Mouse (Mus musculus) C2C12 (cell line): ENCODE results near the gene Hydin.

Source experiments
- CTCF ChIP-seq: IDR thresholded peaks from one replicate; pipeline ENCODE4 v1.5.1; 2011; ENCODE audit not compliant: control insufficient read depth, insufficient read depth, insufficient read length
- MYOG ChIP-seq: IDR thresholded peaks from one replicate; pipeline ENCODE4 v1.6.1; 2011; ENCODE audit not compliant: control insufficient read depth, insufficient read length; ENCODE audit errors: extremely low read depth

GRCm38 (mm10) chr8:110217198-110217597 lies 49.6 kb upstream of the Hydin start:
- TF ChIP-seq MYOG (no peak), CTCF (no peak)
